Mouse (Mus musculus) splenic B cell, adult 2 months (primary cell): Measurements from ENCODE around the gene Syne2.
A peak's percentile ranks its signal among the peaks of the same experiment; 100 is the strongest.

Experiments used
- DNase-seq: peaks from one replicate; pipeline ENCODE4 v3.0.0-alpha.2; 2011; ENCODE audit warnings: low read depth, low spot score
- H3K27me3 ChIP-seq: 2 replicates; pipeline ENCODE4 v1.6.1; 2012; ENCODE audit warnings: mild to moderate bottlenecking, low read length, moderate library complexity, mixed read lengths; ENCODE audit not compliant: control insufficient read depth, poor library complexity, insufficient read depth, severe bottlenecking
- H3K36me3 ChIP-seq: 2 replicates; pipeline ENCODE4 v1.6.1; 2012; ENCODE audit warnings: mild to moderate bottlenecking, low read length, moderate library complexity, mixed read lengths; ENCODE audit not compliant: control insufficient read depth, poor library complexity, insufficient read depth, severe bottlenecking

Gene Syne2

GRCm38 (mm10) chr12:75904068-75904467, 86.1 kb downstream of the Syne2 start:
- Histone ChIP-seq H3K27me3 (no peaks in the 10 kb centered on the region), H3K36me3 (no peaks in the 10 kb centered on the region)
- no peak for DNase-seq

GRCm38 (mm10) chr12:75905304-75905703, 87.4 kb downstream of the Syne2 start:
- DNase-seq, result no peak
- H3K36me3 ChIP-seq, result no peaks in the 10 kb centered on the region
- no peaks in the 10 kb centered on the region for H3K27me3 ChIP-seq

- no peak for DNase-seq
- Histone ChIP-seq H3K27me3 (no peaks in the 10 kb centered on the region), H3K36me3 (no peaks in the 10 kb centered on the region)
Measured at GRCm38 (mm10) chr12:75908466-75908865, 90.5 kb downstream of the Syne2 start.

- no peaks in the 10 kb centered on the region for H3K27me3 ChIP-seq
- H3K36me3 ChIP-seq, result no peaks in the 10 kb centered on the region; the same call in 1 of the 2 replicates
Measured at GRCm38 (mm10) chr12:75915694-75916093, 97.8 kb downstream of the Syne2 start.

GRCm38 (mm10) chr12:75918415-75918814, 100.5 kb downstream of the Syne2 start:
- H3K27me3 ChIP-seq, result no peaks in the 10 kb centered on the region
- DNase-seq, result no peak
- no peaks in the 10 kb centered on the region; the same call in 1 of the 2 replicates for H3K36me3 ChIP-seq

More at GRCm38 (mm10) chr12:75915694-75916093, 97.8 kb downstream of the Syne2 start:
- DNase-seq, result no peak

- no peak for DNase-seq
- H3K36me3 ChIP-seq, result no peaks in the 10 kb centered on the region; the same call in 1 of the 2 replicates
- H3K27me3 ChIP-seq, result no peaks in the 10 kb centered on the region
Measured at GRCm38 (mm10) chr12:75918914-75919313, 101.0 kb downstream of the Syne2 start.

- H3K27me3 ChIP-seq, result no peaks in the 10 kb centered on the region
- no peak for DNase-seq
- no peaks in the 10 kb centered on the region for H3K36me3 ChIP-seq
Measured at GRCm38 (mm10) chr12:75922900-75923299, 105.0 kb downstream of the Syne2 start.

GRCm38 (mm10) chr12:75924852-75925251, 106.9 kb downstream of the Syne2 start:
- no peaks in the 10 kb centered on the region for H3K36me3 ChIP-seq
- H3K27me3 ChIP-seq, result no peaks in the 10 kb centered on the region
- DNase-seq, result no peak

GRCm38 (mm10) chr12:75927596-75927995, 109.7 kb downstream of the Syne2 start:
- H3K36me3 ChIP-seq, result no peaks in the 10 kb centered on the region
- H3K27me3 ChIP-seq, result no peaks in the 10 kb centered on the region; the same call in 1 of the 2 replicates
- DNase-seq, result peak; percentile 3

- no peaks in the 10 kb centered on the region for H3K36me3 ChIP-seq
- no peaks in the 10 kb centered on the region; the same call in 1 of the 2 replicates for H3K27me3 ChIP-seq
- no peak for DNase-seq
Measured at GRCm38 (mm10) chr12:75933561-75933960, 115.6 kb downstream of the Syne2 start.

GRCm38 (mm10) chr12:75951328-75951727, 133.4 kb downstream of the Syne2 start:
- Histone ChIP-seq H3K36me3 (no peaks in the 10 kb centered on the region), H3K27me3 (no peaks in the 10 kb centered on the region)
- peak; percentile 60 for DNase-seq

GRCm38 (mm10) chr12:75952011-75952410, 134.1 kb downstream of the Syne2 start:
- DNase-seq, result no peak
- Histone ChIP-seq H3K36me3 (no peaks in the 10 kb centered on the region), H3K27me3 (no peaks in the 10 kb centered on the region)

- Histone ChIP-seq H3K36me3 (no peaks in the 10 kb centered on the region; the same call in 1 of the 2 replicates), H3K27me3 (no peaks in the 10 kb centered on the region)
Measured at GRCm38 (mm10) chr12:75966441-75967195, 148.7 kb downstream of the Syne2 start.

GRCm38 (mm10) chr12:75979079-75979478, 161.1 kb downstream of the Syne2 start:
- no peaks in the 10 kb centered on the region for H3K27me3 ChIP-seq
- DNase-seq, result no peak
- H3K36me3 ChIP-seq, result no peaks in the 10 kb centered on the region

More at GRCm38 (mm10) chr12:75966441-75967195, 148.7 kb downstream of the Syne2 start:
- DNase-seq, result no peak

- DNase-seq, result no peak
Measured at GRCm38 (mm10) chr12:75983336-75983735, 165.4 kb downstream of the Syne2 start.

More at GRCm38 (mm10) chr12:75983336-75983735, 165.4 kb downstream of the Syne2 start:
- H3K36me3 ChIP-seq, result no peaks in the 10 kb centered on the region
- H3K27me3 ChIP-seq, result no peaks in the 10 kb centered on the region
